Mouse (Mus musculus) adrenal gland, adult 2 months (tissue): ENCODE results near the gene Drc3. TPM values are rescaled to one million over a fixed set of nuclear protein-coding genes. Genes with fewer than 3 reads are reported as not detected.
A peak's percentile ranks its signal among the peaks of the same experiment; 100 is the strongest.

Source experiments
- DNase-seq: peaks from one replicate; pipeline ENCODE4 v3.0.0; 2021
- polyA plus RNA-seq: library from polyadenylated mRNA; depleted of rRNA; stranded (reverse); fragments of >200 nt; gene quantifications from 2 replicates; pipeline ENCODE4 v1.2.3, GENCODE M21; 2012
- total RNA-seq, 2 experiments: library from RNA; stranded (reverse); gene quantifications; 2 replicates each; pipeline ENCODE4 v1.2.3; 2021

Drc3 gene
- total and polyA plus RNA-seq, 3 experiments = 0.61 to 1.5 (median 1.0) TPM

DNA sequence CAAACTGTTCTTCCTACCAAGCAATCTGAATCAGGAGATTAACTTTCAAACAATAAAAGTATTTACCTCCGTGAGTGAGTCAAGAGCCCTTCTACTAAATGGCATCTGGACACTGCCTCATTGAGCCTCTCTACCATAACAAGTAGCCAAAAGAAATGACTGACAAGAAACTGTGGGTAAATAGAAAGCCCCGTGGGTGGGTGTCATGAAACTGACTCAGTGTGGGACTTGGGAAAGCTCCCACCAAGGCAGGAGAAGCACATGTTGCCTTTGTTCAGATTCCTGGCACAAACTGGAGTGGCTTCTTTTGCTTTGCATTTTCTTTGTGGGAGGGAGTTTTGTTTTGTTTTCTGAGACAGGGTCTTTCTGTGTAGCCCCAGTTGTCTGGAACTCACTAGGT, 17.4 kb upstream of the Drc3 start:
- DNase-seq = no peak

DNA sequence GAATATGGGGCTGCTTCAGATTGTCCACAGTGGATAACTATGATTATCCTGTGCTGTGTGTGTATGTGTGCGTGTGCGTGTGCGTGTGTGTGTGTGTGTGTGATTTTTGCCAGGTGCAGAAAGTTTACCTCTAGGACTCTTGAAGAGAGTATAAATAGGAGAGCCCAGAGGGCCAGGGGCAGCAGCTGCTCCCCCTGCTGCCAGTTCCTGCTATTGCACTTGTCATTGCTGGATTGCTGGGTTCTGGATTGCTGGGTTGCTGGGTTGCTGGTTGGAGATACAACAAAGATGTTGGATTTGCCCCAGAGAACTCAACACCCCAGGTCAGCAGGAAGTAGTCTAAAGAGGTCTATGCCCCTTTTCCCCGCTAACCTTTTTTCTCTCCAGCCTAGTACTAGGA, 14.8 kb upstream of the Drc3 start:
- peak; percentile 62 for DNase-seq

GRCm38 (mm10) chr11:60339361-60339760, 13.8 kb upstream of the Drc3 start:
- DNase-seq = peak; percentile 83

DNA sequence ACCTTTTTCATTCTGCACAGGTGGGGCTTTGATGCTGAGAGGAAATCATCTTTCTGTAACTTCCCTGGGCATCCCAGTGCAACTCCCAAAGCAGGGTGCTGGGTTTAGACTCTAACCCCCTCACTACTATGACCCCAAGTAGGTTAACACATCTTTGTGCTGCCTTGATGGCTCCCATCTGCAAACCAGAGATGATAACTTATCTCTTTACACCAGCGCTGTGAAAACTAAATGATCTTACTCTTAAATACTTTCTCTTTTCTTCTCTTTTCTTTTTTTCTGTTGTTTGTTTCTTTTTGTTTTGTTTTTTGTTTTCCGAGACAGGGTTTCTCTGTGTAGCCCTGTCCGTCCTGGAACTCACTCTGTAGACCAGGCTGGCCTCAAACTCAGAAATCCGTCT, 7.3 kb upstream of the Drc3 start:
- no peak for DNase-seq

- peak; percentile 84 for DNase-seq
Observed at GRCm38 (mm10) chr11:60346537-60346936, 6.6 kb upstream of the Drc3 start.

- DNase-seq = peak; percentile 20
Observed at GRCm38 (mm10) chr11:60351388-60351787, 1.7 kb upstream of the Drc3 start.

DNA sequence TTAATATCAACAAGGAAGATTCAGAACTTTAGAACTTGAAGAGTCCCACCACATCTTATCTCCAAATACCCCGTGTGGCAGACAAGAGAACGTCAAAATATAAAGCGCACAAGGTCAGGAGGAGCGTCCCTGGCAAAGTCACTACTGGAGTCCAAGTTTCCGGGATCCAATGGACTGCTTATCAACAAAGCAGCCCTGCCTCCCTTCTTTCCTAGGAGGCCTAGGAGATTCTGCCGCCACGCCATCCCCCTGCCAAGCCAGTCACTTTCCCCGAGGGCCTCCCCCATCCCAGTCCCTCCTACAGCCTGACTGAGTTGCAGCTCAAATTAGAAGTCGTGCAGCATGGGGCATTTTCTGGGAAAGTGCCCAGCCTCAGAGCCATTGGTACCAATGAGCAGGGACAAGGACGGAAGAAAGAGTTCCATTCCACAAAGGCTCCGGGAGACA, 1.2 kb upstream of the Drc3 start:
- peak; percentile 59 for DNase-seq

DNA sequence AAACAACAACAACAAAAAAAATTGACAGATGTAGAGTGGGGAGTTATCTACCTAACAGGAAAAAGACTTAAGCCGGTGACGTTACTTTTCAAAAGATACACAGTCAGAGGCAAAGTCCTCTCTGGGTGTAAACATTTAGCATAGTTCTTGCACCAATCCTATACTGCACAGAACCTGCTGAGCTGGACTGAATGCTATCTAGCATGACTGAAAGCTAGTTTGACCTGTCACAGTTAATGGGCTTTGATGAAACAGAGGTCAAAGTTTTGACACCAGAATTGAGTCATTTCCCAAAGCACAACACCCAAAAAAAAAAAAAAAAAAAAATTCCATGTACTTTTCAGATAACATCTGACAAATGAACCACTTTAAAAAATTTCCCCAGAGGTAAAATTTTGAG, 2.8 kb downstream of the Drc3 start:
- DNase-seq = no peak

DNA sequence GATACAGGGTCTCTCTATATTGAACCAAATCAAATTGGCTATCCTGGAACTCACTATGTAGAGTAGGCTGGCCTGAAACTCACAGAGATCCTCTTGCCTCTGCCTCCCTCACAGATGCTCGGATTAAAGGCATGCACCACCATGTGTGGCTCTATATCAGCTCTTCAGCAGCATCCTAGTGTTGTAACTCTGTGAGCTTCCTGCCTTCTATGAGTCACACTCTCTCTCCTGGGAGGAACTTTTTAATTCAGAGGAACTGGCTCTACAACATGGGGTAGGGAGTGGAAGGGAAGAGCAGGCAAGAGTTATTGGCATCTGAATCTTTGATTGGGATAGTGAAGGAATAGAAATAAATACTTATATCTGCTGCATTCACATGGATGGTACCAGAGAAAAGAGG, 4.0 kb downstream of the Drc3 start:
- DNase-seq = no peak

DNA sequence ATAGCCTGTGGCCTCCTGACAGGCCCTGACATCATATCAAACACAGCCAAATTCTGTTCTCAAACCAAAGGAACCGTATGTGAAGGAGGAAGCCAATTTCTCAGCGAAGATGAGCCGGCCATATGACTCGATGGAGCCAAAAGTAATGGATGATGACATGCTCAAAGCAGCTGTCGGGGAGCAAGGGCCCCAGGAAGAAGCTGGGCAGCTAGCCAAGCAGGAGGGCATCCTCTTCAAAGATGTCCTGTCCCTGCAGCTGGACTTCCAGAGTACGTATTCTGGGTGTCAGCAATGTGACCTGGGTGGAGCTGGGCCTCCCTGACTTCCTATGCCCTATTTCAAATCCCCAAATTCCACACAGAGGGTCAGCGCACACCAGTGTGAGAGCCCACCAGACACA, 5.4 kb downstream of the Drc3 start:
- DNase-seq = no peak

DNA sequence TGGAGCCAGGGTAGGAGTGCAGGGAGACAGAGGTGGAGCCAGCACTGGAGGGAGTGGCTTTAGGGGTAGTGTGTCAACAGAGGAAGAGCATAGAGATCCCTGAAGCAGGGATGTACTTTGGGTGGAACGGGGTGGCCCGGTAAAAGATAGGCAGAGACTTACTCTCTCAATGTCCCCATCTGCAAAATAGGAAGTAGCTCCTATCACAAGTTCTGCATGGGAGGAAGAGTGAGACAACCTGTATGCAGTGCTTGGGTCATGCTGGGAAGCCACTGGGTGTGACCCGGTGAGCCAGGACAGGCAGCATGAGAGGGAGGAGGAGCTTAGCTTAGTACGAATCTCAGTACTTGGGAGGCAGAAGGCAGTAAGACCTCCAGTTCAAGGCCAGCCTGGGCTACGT, 6.0 kb downstream of the Drc3 start:
- DNase-seq = no peak

DNA sequence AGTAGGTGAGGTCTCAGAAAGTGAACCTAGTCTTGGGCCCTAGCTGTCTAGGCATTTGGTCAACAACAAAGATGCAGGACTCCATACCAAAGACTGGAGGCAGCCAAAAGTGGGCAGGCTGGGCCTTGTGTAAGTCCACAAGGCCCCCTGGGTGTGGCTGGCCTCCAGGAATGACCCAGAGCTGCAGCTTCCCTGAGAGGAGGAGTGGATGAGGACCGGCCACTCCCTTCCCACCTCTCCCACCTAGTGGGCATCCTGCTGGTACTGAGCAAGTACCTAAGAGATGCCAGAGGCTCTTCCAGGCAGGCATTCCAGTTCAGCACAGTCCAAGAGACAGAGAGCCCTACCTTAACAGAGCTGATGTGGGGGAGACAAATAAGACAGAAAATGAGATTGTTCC, 6.8 kb downstream of the Drc3 start:
- DNase-seq = no peak

- DNase-seq = no peak
Observed at GRCm38 (mm10) chr11:60360631-60361201, 7.6 kb downstream of the Drc3 start.

- no peak for DNase-seq
Observed at GRCm38 (mm10) chr11:60366239-60367019, 13.3 kb downstream of the Drc3 start.

- DNase-seq = no peak
Observed at GRCm38 (mm10) chr11:60367256-60367655, 14.1 kb downstream of the Drc3 start.

DNA sequence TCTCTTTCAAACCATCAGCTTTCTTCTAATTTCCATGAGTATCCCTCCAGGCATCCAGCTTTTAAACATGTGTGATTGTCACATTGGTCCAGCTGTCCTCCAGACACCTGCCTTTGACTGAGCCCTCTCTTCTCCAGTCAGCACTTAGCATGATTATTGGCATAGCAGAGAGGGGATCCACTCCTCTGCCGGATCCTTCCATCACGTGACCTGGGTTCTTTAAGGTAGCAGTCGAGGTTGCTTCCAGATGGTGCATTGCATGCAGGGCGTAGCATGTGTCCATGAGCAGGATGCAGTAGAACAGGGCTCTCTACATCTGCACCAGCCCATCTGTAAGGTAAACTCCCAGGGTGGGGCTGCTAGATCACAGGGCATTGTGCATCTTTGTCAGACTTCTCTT, 15.8 kb downstream of the Drc3 start:
- no peak for DNase-seq

GRCm38 (mm10) chr11:60369448-60369847, 16.3 kb downstream of the Drc3 start:
- no peak for DNase-seq

- DNase-seq = no peak
Observed at GRCm38 (mm10) chr11:60370431-60370830, 17.3 kb downstream of the Drc3 start.

DNA sequence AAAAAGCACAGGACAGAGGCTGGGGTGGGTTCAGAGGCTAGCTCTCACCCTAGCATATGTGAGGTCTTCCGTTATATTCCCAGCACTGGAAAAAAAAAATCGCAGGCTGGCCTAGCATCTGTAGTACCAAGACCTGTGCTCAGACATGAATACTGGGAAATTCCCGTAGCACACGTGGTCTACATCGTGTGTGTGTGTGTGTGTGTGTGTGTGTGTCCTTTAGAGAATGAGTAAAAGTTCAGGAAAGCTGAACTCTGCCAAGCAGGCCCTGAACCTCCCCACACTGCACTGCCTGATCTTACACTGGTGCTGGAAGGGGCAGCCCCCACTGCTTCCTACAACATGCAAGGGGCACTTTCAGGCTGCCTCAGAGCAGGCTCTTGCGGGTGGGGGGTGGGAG, 21.4 kb downstream of the Drc3 start:
- DNase-seq = no peak

DNA sequence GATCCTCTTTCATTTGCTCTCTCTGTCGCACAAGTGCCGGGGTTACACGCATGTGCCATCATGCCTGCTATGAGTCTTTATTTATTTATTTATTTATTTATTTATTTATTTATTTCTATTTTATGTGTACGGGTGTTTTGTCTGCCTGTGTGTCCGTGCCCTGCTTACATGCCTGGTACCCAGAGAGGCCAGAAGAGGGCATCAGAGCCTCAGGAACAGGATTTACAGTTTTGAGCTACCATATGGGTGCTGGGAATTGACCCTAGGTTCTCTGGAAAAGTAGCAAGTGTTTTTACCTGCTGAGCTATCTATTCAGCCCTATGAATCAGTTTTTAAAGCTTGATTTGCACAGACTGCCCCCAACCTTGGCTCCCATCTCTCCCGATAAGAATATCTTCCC, 30.4 kb downstream of the Drc3 start:
- no peak for DNase-seq

DNA sequence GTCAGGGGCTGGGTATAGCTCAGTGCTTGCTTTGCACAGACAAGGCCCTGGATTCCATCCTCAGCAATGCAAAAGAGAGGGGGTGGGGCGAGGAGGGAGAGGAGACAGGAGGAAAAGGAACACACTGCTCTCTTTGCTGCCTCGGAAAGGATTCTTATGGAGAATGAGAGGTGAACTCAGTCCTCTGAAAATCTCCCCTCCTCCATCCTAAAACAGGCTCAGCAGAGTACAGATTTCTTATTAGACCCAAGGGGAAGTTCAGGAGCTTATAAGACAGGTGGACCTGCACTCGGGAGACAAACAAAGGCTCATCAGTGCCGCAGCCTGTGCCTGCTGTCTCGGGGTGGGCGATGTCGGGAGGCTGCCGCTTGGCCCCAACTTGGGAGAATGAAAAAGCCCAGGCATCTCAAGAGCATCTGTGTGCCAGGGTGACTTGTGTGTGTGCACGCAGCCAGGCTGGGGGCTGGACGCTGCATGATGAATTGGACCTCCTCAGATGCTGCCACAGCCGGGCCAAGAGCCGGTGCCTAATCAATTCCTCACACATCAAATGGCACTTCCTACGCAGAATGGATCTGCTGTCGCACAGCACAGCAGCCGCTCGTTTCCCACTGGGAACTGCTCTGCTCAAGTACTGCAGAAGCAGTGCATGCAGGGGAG, 31.8 kb downstream of the Drc3 start:
- DNase-seq = no peak

DNA sequence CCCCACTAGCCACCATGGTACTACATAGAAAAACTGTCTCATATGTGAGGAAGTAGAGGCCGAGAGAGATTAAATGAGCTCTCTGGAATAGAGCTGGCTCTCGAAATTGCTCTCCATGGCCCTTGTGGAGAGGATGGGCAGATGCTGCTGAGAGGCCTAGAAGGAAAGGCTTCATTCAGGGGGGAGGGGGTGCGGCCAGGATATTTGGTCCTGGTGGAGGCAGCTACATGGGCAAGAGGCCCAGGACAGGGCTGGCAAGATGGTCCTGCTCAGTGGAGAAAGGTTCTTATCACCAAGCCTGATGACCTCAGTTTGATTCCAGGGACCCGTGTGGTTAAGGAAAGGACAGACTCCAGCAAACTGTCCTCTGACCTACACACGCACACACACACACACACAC, 32.8 kb downstream of the Drc3 start:
- no peak for DNase-seq

DNA sequence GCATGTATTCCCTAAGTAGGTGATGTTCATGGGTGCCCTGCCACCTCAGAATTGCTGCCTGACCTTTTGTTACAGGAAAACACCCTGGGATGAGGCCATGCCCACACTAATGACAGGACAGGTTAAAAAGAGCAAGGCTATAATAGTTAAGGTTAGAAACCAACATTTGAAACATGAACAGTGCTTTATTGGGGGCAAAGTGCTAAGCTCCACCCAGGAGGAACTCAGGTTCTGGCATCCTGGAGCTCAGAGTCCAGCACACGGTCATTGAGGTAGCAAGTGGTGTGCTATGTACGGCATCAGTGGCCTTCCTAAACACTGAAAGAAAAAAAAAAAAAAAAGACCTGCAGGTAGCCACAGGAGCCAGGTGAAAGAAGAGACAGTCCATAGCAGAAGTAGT, 34.8 kb downstream of the Drc3 start:
- no peak for DNase-seq

DNA sequence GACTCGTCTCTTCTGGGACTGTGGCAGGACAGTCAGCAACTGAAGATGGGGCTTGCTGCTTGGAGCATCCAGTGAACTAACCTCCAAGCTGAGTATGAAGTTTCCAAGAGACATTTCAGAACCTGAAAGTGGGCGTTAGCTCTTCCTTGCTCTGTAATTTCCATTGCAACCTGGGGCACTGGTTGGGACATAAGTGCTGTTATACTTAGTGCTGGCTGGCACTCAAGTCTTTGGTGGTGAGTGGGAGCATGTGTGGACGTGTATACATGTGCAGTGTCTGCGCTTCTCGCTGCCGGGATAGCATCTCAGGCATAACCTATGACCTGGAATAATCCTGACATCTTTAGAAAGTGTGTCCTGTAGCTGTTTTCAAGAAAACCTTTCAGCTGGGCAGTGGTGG, 38.2 kb downstream of the Drc3 start:
- DNase-seq = no peak
